Mouse (Mus musculus): ENCODE data around the gene Exosc7. TPM values are rescaled to one million over a fixed set of nuclear protein-coding genes. Genes with fewer than 3 reads are reported as not detected.

Gene Exosc7
- total RNA-seq, 2 experiments from 2014 or later: 6.6 to 14.3 TPM

GRCm38 (mm10) chr9:123177380-123178048 is 64.5 kb downstream of the Exosc7 start:
- ATAC-seq (replicated peaks; ENCODE audit: low FRiP score, poor library complexity, severe bottlenecking): no peak

- no peak for ATAC-seq (replicated peaks; ENCODE audit: low FRiP score, poor library complexity, severe bottlenecking)
These were observed 67.0 kb downstream of the Exosc7 start for GRCm38 (mm10) chr9:123180003-123180402.

- no peak for ATAC-seq (replicated peaks; ENCODE audit: low FRiP score, poor library complexity, severe bottlenecking)
These were observed 70.2 kb downstream of the Exosc7 start for GRCm38 (mm10) chr9:123183226-123183625.

GRCm38 (mm10) chr9:123185546-123185945 is 72.5 kb downstream of the Exosc7 start:
- no peak for ATAC-seq (replicated peaks; ENCODE audit: low FRiP score, poor library complexity, severe bottlenecking)

Other genes starting within 250 kb of the Exosc7 start
- gene Zfp445, start 247.2 kb upstream of the Exosc7 start, total RNA-seq (2015; ENCODE audit: low replicate concordance): 13.7 and 36.5 TPM in 2 replicates
- gene Zfp445, start 247.2 kb upstream of the Exosc7 start, total RNA-seq (2017; ENCODE audit: low replicate concordance): 24.8 and 40.7 TPM in 2 replicates
- 0.72 TPM in 1 of 2 replicates, not detected in the other for gene Zkscan7, start 227.5 kb upstream of the Exosc7 start, total RNA-seq (2015; ENCODE audit: low replicate concordance)
- 0.23 and 0.39 TPM in 2 replicates for gene Zkscan7, start 227.5 kb upstream of the Exosc7 start, total RNA-seq (2017; ENCODE audit: low replicate concordance)
- gene Zfp105, start 190.1 kb upstream of the Exosc7 start, total RNA-seq (2015; ENCODE audit: low replicate concordance): not detected in 2 replicates
- 3.1 TPM in 1 of 2 replicates, not detected in the other for gene Zfp105, start 190.1 kb upstream of the Exosc7 start, total RNA-seq (2017; ENCODE audit: low replicate concordance)
- 18.4 and 28.5 TPM in 2 replicates for gene 1110059G10Rik, start 162.2 kb upstream of the Exosc7 start, total RNA-seq (2015; ENCODE audit: low replicate concordance)
- gene 1110059G10Rik, start 162.2 kb upstream of the Exosc7 start, total RNA-seq (2017; ENCODE audit: low replicate concordance): 11.2 and 22.4 TPM in 2 replicates
- gene Kif15, start 162.2 kb upstream of the Exosc7 start, total RNA-seq (2015; ENCODE audit: low replicate concordance): 408 and 434 TPM in 2 replicates
- 484 and 1,059 TPM in 2 replicates for gene Kif15, start 162.2 kb upstream of the Exosc7 start, total RNA-seq (2017; ENCODE audit: low replicate concordance)
- gene Tmem42, start 91.9 kb upstream of the Exosc7 start, total RNA-seq (2015; ENCODE audit: low replicate concordance): 5.4 TPM in 1 of 2 replicates, not detected in the other
- gene Tmem42, start 91.9 kb upstream of the Exosc7 start, total RNA-seq (2017; ENCODE audit: low replicate concordance): not detected in 2 replicates
- not detected in 2 replicates for gene Tgm4, start 78.5 kb upstream of the Exosc7 start, total RNA-seq (2015; ENCODE audit: low replicate concordance)
- not detected in 2 replicates for gene Tgm4, start 78.5 kb upstream of the Exosc7 start, total RNA-seq (2017; ENCODE audit: low replicate concordance)
- gene Zdhhc3, start within 50 bp of the Exosc7 start, total RNA-seq (2015; ENCODE audit: low replicate concordance): 20.5 and 26.3 TPM in 2 replicates
- 11.3 and 14.4 TPM in 2 replicates for gene Zdhhc3, start within 50 bp of the Exosc7 start, total RNA-seq (2017; ENCODE audit: low replicate concordance)
- gene Clec3b, start 37.7 kb downstream of the Exosc7 start, total RNA-seq (2015; ENCODE audit: low replicate concordance): not detected in 2 replicates
- gene Clec3b, start 37.7 kb downstream of the Exosc7 start, total RNA-seq (2017; ENCODE audit: low replicate concordance): not detected in 2 replicates
- not detected in 2 replicates for gene Cdcp1, start 102.8 kb downstream of the Exosc7 start, total RNA-seq (2015; ENCODE audit: low replicate concordance)
- gene Cdcp1, start 102.8 kb downstream of the Exosc7 start, total RNA-seq (2017; ENCODE audit: low replicate concordance): not detected in 2 replicates
- not detected in 2 replicates for gene Tmem158, start 147.5 kb downstream of the Exosc7 start, total RNA-seq (2015; ENCODE audit: low replicate concordance)
- 2.1 TPM in 1 of 2 replicates, not detected in the other for gene Tmem158, start 147.5 kb downstream of the Exosc7 start, total RNA-seq (2017; ENCODE audit: low replicate concordance)